Mouse (Mus musculus) E14TG2a.4 (cell line): ENCODE measurements at regions not wholly inside any gene's neighbourhood (a gene's known extent, or its start where the extent isn't known, plus 50 kb on each side); places are given as distances from the start of the nearest gene placed in this dataset.

ENCODE experiments used
- H3K27me3 ChIP-seq: 2 replicates; pipeline ENCODE4 v1.6.1; 2014; ENCODE audit warnings: low read length, control low read depth; ENCODE audit not compliant: insufficient read depth
- H3K36me3 ChIP-seq: 2 replicates; pipeline ENCODE4 v1.6.1; 2014; ENCODE audit warnings: low read length, control low read depth; ENCODE audit not compliant: insufficient read depth
- H3K4me1 ChIP-seq: replicated peaks from 2 replicates; pipeline ENCODE4 v1.6.1; 2014; ENCODE audit warnings: low read depth, low read length, control low read depth
- H3K4me3 ChIP-seq: replicated peaks from 2 replicates; pipeline ENCODE4 v1.5.1; 2014; ENCODE audit warnings: mild to moderate bottlenecking, low read length
- H3K9me3 ChIP-seq: 2 replicates; pipeline ENCODE4 v1.6.1; 2014; ENCODE audit warnings: low read length, control low read depth
- CTCF ChIP-seq: conservative IDR thresholded peaks from 2 replicates; pipeline ENCODE4 v1.5.1; 2014; ENCODE audit warnings: low read length
- NANOG ChIP-seq: IDR thresholded peaks from 2 replicates; pipeline ENCODE4 v1.6.1; 2014; ENCODE audit warnings: borderline replicate concordance, low read length, mixed read lengths
- POU5F1 ChIP-seq: IDR thresholded peaks from 2 replicates; pipeline ENCODE4 v1.6.1; 2014; ENCODE audit warnings: low read length, borderline replicate concordance

- Histone ChIP-seq H3K36me3 (no peaks in the 10 kb centered on the region), H3K4me1 (no peaks in the 10 kb centered on the region), H3K4me3 (no peak overlapping the region), H3K27me3 (no peaks in the 10 kb centered on the region), H3K9me3 (no peaks in the 10 kb centered on the region)
- TF ChIP-seq CTCF = peak; percentile 55
- TF ChIP-seq NANOG = no peak
- TF ChIP-seq POU5F1 = no peak
Measured at GRCm38 (mm10) chr5:40282330-40282729, 527.1 kb upstream of the Hs3st1 start.

GRCm38 (mm10) chr5:40246664-40247063 lies 491.4 kb upstream of the Hs3st1 start:
- TF ChIP-seq NANOG = no peak
- no peak for TF ChIP-seq POU5F1
- no peak for TF ChIP-seq CTCF
- Histone ChIP-seq H3K27me3 (no peaks in the 10 kb centered on the region), H3K4me1 (no peaks in the 10 kb centered on the region), H3K9me3 (no peaks in the 10 kb centered on the region), H3K4me3 (no peak overlapping the region), H3K36me3 (no peaks in the 10 kb centered on the region)
